Mouse (Mus musculus) heart, embryonic 10.5 days (tissue): ENCODE data around the gene Cabp1. TPM values are rescaled to one million over a fixed set of nuclear protein-coding genes. Genes with fewer than 3 reads are reported as not detected.

ENCODE experiments used
- DNase-seq: peaks from one replicate; pipeline ENCODE4 v3.0.0-alpha.2; 2017; ENCODE audit warnings: low spot score
- H3K27ac ChIP-seq: fragments of 300-500 bp; sonication (generic); 2 replicates; pipeline ENCODE4 v1.5.1; 2016; ENCODE audit warnings: mild to moderate bottlenecking
- H3K27me3 ChIP-seq: fragments of 300-500 bp; sonication (generic); 2 replicates; pipeline ENCODE4 v1.6.1; 2016; ENCODE audit warnings: mild to moderate bottlenecking; ENCODE audit not compliant: poor library complexity, insufficient read depth, severe bottlenecking
- H3K36me3 ChIP-seq: fragments of 300-500 bp; sonication (generic); 2 replicates; pipeline ENCODE4 v1.6.1; 2016; ENCODE audit warnings: mild to moderate bottlenecking, moderate library complexity
- H3K4me1 ChIP-seq: fragments of 300-500 bp; sonication (generic); 2 replicates; pipeline ENCODE4 v1.6.1; 2016; ENCODE audit warnings: mild to moderate bottlenecking
- H3K4me3 ChIP-seq: fragments of 300-500 bp; sonication (generic); 2 replicates; pipeline ENCODE4 v1.5.1; 2016; ENCODE audit warnings: mild to moderate bottlenecking, moderate library complexity
- H3K9me3 ChIP-seq: fragments of 300-500 bp; sonication (generic); 2 replicates; pipeline ENCODE4 v1.6.1; 2016; ENCODE audit warnings: mild to moderate bottlenecking, moderate library complexity
- WGBS: fragments of 180-500 bp; shearing (Covaris S2); methylation state at CpG from one replicate; pipeline ENCODE4 v1.1.7; 2016; 5-methylcytosine and 5-hydroxymethylcytosine counted together
- polyA plus RNA-seq: library from polyadenylated mRNA; unstranded; fragments of >200 nt; fragmentation: Nextera tagmentation; extraction: Ambion mirVana; gene quantifications from 2 replicates; pipeline ENCODE4 v1.2.1, GENCODE M21; 2016

The Cabp1 gene
- polyA plus RNA-seq, 1 experiment from 2014 or later: 1.2 TPM

- Histone ChIP-seq H3K27ac (no peak overlapping the region), H3K27me3 (no peaks in the 10 kb centered on the region), H3K4me1 (0 out of 2 replicates have a peak, but pooled peaks cover 3% of the 10 kb centered on the region), H3K4me3 (no peak overlapping the region), H3K9me3 (no peaks in the 10 kb centered on the region), H3K36me3 (peaks cover 24% of the 10 kb centered on the region)
- WGBS: 79% methylated on average over 3 of the region's 3 CpGs
- no peak for DNase-seq
These were observed 53.5 kb downstream of the Cabp1 start for GRCm38 (mm10) chr5:115140726-115141125.

GRCm38 (mm10) chr5:115139124-115139523 lies 55.1 kb downstream of the Cabp1 start:
- no peak for DNase-seq
- H3K4me3 ChIP-seq: no peak overlapping the region
- no peaks in the 10 kb centered on the region for H3K27me3 ChIP-seq
- no peaks in the 10 kb centered on the region for H3K9me3 ChIP-seq
- no peak overlapping the region for H3K27ac ChIP-seq
- H3K4me1 ChIP-seq: peaks cover 3% of the 10 kb centered on the region
- 70% methylated on average over 4 of the region's 4 CpGs for WGBS
- H3K36me3 ChIP-seq: peaks cover 10% of the 10 kb centered on the region

- WGBS: under 1% methylated on average over 75 of the region's 81 CpGs
- DNase-seq: peak; percentile 95
- Histone ChIP-seq H3K36me3 (peaks cover 9% of the 10 kb centered on the region), H3K27me3 (no peaks in the 10 kb centered on the region), H3K27ac (peak within 1 kb of the TSS; percentile 84), H3K9me3 (no peaks in the 10 kb centered on the region), H3K4me1 (peaks cover 18% of the 10 kb centered on the region), H3K4me3 (peak within 1 kb of the TSS; percentile 73)
These were observed 59.7 kb downstream of the Cabp1 start, which contains the start of gene Unc119b for GRCm38 (mm10) chr5:115134234-115135165. Gene Unc119b (minus strand): TSS chr5:115134975.

- Histone ChIP-seq H3K36me3 (peaks cover 17% of the 10 kb centered on the region), H3K4me1 (peaks cover 18% of the 10 kb centered on the region), H3K4me3 (peak overlapping the region; percentile 73), H3K27ac (no peak overlapping the region; the same call in 1 of the 2 replicates), H3K9me3 (no peaks in the 10 kb centered on the region), H3K27me3 (no peaks in the 10 kb centered on the region)
- WGBS: 57% methylated on average over 6 of the region's 6 CpGs
- DNase-seq: no peak
These were observed 60.7 kb downstream of the Cabp1 start for GRCm38 (mm10) chr5:115133358-115134066.

- H3K36me3 ChIP-seq: peaks cover 25% of the 10 kb centered on the region
- 88% methylated on average over 8 of the region's 8 CpGs for whole genome bisulfite sequencing
- no peaks in the 10 kb centered on the region for H3K9me3 ChIP-seq
- no peak overlapping the region for H3K4me3 ChIP-seq
- peaks cover 18% of the 10 kb centered on the region for H3K4me1 ChIP-seq
- no peaks in the 10 kb centered on the region for H3K27me3 ChIP-seq
- DNase-seq: no peak
- no peak overlapping the region for H3K27ac ChIP-seq
These were observed 61.7 kb downstream of the Cabp1 start for GRCm38 (mm10) chr5:115132465-115132864.

- Histone ChIP-seq H3K9me3 (no peaks in the 10 kb centered on the region), H3K27ac (no peak overlapping the region), H3K4me1 (peaks cover 33% of the 10 kb centered on the region), H3K36me3 (peaks cover 52% of the 10 kb centered on the region), H3K27me3 (no peaks in the 10 kb centered on the region), H3K4me3 (no peak overlapping the region)
- no peak for DNase-seq
- WGBS: 91% methylated on average over 6 of the region's 6 CpGs
These were observed 64.9 kb downstream of the Cabp1 start for GRCm38 (mm10) chr5:115129328-115129727.

- peaks cover 63% of the 10 kb centered on the region for H3K36me3 ChIP-seq
- no peaks in the 10 kb centered on the region for H3K9me3 ChIP-seq
- no peaks in the 10 kb centered on the region for H3K27me3 ChIP-seq
- H3K4me3 ChIP-seq: no peak overlapping the region
- WGBS: 89% methylated on average over 22 of the region's 22 CpGs
- peaks cover 18% of the 10 kb centered on the region for H3K4me1 ChIP-seq
- no peak overlapping the region for H3K27ac ChIP-seq
- no peak for DNase-seq
These were observed 66.6 kb downstream of the Cabp1 start for GRCm38 (mm10) chr5:115127421-115128179.

GRCm38 (mm10) chr5:115126578-115127312 lies 67.4 kb downstream of the Cabp1 start:
- peaks cover 67% of the 10 kb centered on the region for H3K36me3 ChIP-seq
- no peak overlapping the region for H3K4me3 ChIP-seq
- H3K4me1 ChIP-seq: peaks cover 16% of the 10 kb centered on the region
- WGBS: 90% methylated on average over 28 of the region's 28 CpGs
- no peaks in the 10 kb centered on the region for H3K9me3 ChIP-seq
- DNase-seq: no peak
- H3K27ac ChIP-seq: no peak overlapping the region
- H3K27me3 ChIP-seq: no peaks in the 10 kb centered on the region

GRCm38 (mm10) chr5:115125211-115125871 lies 68.8 kb downstream of the Cabp1 start:
- 34% methylated on average over 24 of the region's 24 CpGs for WGBS
- Histone ChIP-seq H3K4me3 (no peak overlapping the region), H3K36me3 (peaks cover 66% of the 10 kb centered on the region), H3K27me3 (no peaks in the 10 kb centered on the region), H3K4me1 (peaks cover 16% of the 10 kb centered on the region), H3K27ac (no peak overlapping the region), H3K9me3 (no peaks in the 10 kb centered on the region)
- peak; percentile 91 for DNase-seq

- Histone ChIP-seq H3K27me3 (no peaks in the 10 kb centered on the region), H3K9me3 (no peaks in the 10 kb centered on the region), H3K4me3 (no peak overlapping the region), H3K36me3 (peaks cover 60% of the 10 kb centered on the region), H3K4me1 (peaks cover 16% of the 10 kb centered on the region), H3K27ac (no peak overlapping the region)
- WGBS: 90% methylated on average over 6 of the region's 6 CpGs
- DNase-seq: peak; percentile 68
These were observed 69.5 kb downstream of the Cabp1 start for GRCm38 (mm10) chr5:115124690-115125089.

GRCm38 (mm10) chr5:115120978-115121377 lies 73.2 kb downstream of the Cabp1 start:
- Histone ChIP-seq H3K27me3 (no peaks in the 10 kb centered on the region), H3K9me3 (no peaks in the 10 kb centered on the region), H3K4me3 (no peak overlapping the region), H3K36me3 (peaks cover 47% of the 10 kb centered on the region), H3K27ac (no peak overlapping the region), H3K4me1 (peaks cover 25% of the 10 kb centered on the region)
- WGBS: 81% methylated on average over 5 of the region's 5 CpGs
- no peak for DNase-seq
